Mouse (Mus musculus) intestine, embryonic 14.5 days (tissue): ENCODE data around the gene Olah. TPM values are rescaled to one million over a fixed set of nuclear protein-coding genes. Genes with fewer than 3 reads are reported as not detected.

Source experiments
- ATAC-seq: fragments of 200-750 bp; cut with Nextera tagmentation; replicated peaks from 2 replicates; pipeline ENCODE4 v1.8.0; 2017; ENCODE audit warnings: low read depth, moderate number of reproducible peaks, moderate TSS enrichment, moderate library complexity; ENCODE audit not compliant: low FRiP score, low TSS enrichment
- DNase-seq: peaks from one replicate; pipeline ENCODE4 v3.0.0-alpha.2; 2018; ENCODE audit warnings: low spot score
- H3K27ac ChIP-seq: fragments of 300-500 bp; sonication (generic); 2 replicates; pipeline ENCODE4 v1.5.1; 2014; ENCODE audit warnings: low read depth, mild to moderate bottlenecking, control low read depth
- H3K27me3 ChIP-seq: fragments of 300-500 bp; sonication (generic); replicated peaks from 2 replicates; pipeline ENCODE4 v1.6.1; 2014; ENCODE audit warnings: low read length, control low read depth; ENCODE audit not compliant: control insufficient read depth, insufficient read depth
- H3K36me3 ChIP-seq: fragments of 300-500 bp; sonication (generic); 2 replicates; pipeline ENCODE4 v1.6.1; 2014; ENCODE audit warnings: low read length, control low read depth; ENCODE audit not compliant: control insufficient read depth, insufficient read depth
- H3K4me1 ChIP-seq: fragments of 300-500 bp; sonication (generic); replicated peaks from 2 replicates; pipeline ENCODE4 v1.6.1; 2014; ENCODE audit warnings: low read length, control low read depth, mixed read lengths; ENCODE audit not compliant: control insufficient read depth, insufficient read depth
- H3K4me2 ChIP-seq: fragments of 300-500 bp; sonication (generic); 2 replicates; pipeline ENCODE4 v1.6.1; 2014; ENCODE audit warnings: low read length
- H3K4me3 ChIP-seq: fragments of 300-500 bp; sonication (generic); 2 replicates; pipeline ENCODE4 v1.5.1; 2014; ENCODE audit warnings: low read depth, low read length, control low read depth, mixed read lengths
- H3K9ac ChIP-seq: fragments of 300-500 bp; sonication (generic); 2 replicates; pipeline ENCODE4 v1.6.1; 2014; ENCODE audit warnings: mild to moderate bottlenecking, low read length
- H3K9me3 ChIP-seq: fragments of 300-500 bp; sonication (generic); 2 replicates; pipeline ENCODE4 v1.6.1; 2016; ENCODE audit warnings: low read length, control low read depth; ENCODE audit not compliant: control insufficient read depth
- WGBS: fragments of 180-500 bp; shearing (Covaris S2); extraction: QIAGEN DNeasy Blood & Tissue Kit; methylation state at CpG from one replicate; pipeline ENCODE4 v1.1.7; 2014; 5-methylcytosine and 5-hydroxymethylcytosine counted together
- polyA plus RNA-seq: library from polyadenylated mRNA; unstranded; fragments of >200 nt; fragmentation: Nextera tagmentation; extraction: Ambion mirVana; gene quantifications from 2 replicates; pipeline ENCODE4 v1.2.1, GENCODE M21; 2014

The Olah gene
- polyA plus RNA-seq, 1 experiment from 2014 or later, result not detected

DNA sequence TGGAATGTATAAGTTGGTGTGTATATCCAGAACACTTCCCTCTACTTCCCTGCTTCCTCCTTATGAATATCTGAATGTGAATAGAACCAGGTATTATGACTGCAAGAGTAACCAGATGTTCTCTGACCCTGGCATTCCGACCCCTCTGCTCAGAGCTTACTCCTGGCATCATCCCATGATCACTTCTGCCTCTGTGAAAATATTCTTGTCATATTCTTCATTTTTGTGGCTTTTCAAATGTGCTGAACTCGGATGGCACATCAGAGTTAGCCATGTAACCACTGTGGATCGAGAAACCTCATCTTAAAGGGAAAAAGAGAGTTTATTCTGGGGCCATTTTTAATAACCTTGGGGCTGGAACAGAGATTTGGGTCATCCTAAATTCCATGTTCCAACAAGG, 25.5 kb upstream of the Olah start, which contains the start of gene Meig1:
Gene Meig1 (minus strand): TSS at position 101 of the 400 bp plus-strand sequence.
- no peak within 1 kb of the TSS for H3K27ac ChIP-seq
- WGBS, result 74% methylated on average over 3 of the region's 3 CpGs
- no peaks in the 10 kb centered on the region for H3K4me1 ChIP-seq
- ATAC-seq (no peak), DNase-seq (no peak)
- H3K4me2 ChIP-seq, result peak within 1 kb of the TSS; percentile 74; the same call in 1 of the 2 replicates
- H3K9ac ChIP-seq, result no peak within 1 kb of the TSS
- H3K27me3 ChIP-seq, result peaks cover 5% of the 10 kb centered on the region; the same call in 1 of the 2 replicates
- H3K9me3 ChIP-seq, result no peaks in the 10 kb centered on the region
- no peaks in the 10 kb centered on the region for H3K36me3 ChIP-seq
- peak within 1 kb of the TSS; percentile 59; the same call in 1 of the 2 replicates for H3K4me3 ChIP-seq

DNA sequence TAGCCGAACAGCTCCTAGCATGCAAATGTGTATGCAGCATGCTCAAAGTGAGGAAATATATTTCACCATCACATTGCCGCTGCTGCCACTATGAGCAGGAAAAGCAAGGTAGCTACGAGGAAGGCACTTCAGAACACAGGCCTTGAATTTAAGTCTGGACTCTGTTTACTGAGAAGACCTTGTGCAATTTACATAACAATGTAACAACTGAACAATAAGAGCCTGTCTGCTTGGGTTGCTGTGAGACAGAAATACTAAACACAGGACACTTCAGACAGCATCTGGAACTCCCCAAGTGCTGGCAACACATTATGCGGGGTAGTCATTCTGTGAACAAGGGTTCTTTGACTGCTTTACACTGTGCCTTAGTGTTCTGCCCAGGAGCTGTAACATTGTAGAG, 23.1 kb upstream of the Olah start:
- Histone ChIP-seq H3K4me2 (no peak overlapping the region), H3K27me3 (peaks cover 5% of the 10 kb centered on the region; the same call in 1 of the 2 replicates), H3K27ac (no peak overlapping the region), H3K9ac (no peak overlapping the region), H3K36me3 (no peaks in the 10 kb centered on the region), H3K9me3 (no peaks in the 10 kb centered on the region), H3K4me3 (no peak overlapping the region), H3K4me1 (no peaks in the 10 kb centered on the region)
- ATAC-seq (no peak), DNase-seq (no peak)
- WGBS, result 44% methylated on average over 4 of the region's 4 CpGs

DNA sequence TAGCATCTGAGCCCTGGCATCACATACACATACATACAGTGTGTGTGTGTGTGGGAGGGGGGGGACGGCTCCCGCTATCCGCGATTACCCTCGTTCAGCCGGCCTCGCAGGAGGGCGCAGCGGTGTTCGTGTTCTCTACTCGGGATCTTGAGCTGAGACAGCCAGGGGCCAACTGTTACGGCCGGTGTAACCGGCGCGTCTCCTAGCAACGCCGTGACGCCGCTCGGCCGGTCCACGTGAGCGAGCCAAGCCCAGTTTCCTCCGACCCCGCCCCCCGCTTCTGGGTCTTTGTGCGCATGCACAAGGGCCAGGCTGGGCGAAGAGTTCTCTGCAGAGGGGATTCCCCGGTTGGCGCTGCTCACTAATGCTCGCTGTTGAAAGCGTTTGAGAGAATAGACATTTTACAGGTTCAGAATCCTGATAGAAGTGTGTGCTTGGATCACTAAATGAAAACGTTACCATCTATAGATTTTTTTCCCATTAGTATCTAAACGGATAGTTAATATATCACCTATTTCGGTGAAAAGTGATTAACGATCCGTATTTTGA, 21.9 kb upstream of the Olah start:
- Histone ChIP-seq H3K36me3 (no peaks in the 10 kb centered on the region), H3K27me3 (peaks cover 5% of the 10 kb centered on the region; the same call in 1 of the 2 replicates), H3K9me3 (no peaks in the 10 kb centered on the region), H3K9ac (peak overlapping the region; percentile 32; the same call in 1 of the 2 replicates), H3K27ac (no peak overlapping the region), H3K4me2 (peak overlapping the region; percentile 67), H3K4me1 (no peaks in the 10 kb centered on the region), H3K4me3 (peak overlapping the region; percentile 45)
- ATAC-seq, result peak; percentile 93
- under 1% methylated on average over 38 of the region's 38 CpGs for WGBS
- DNase-seq, result peak; percentile 96

DNA sequence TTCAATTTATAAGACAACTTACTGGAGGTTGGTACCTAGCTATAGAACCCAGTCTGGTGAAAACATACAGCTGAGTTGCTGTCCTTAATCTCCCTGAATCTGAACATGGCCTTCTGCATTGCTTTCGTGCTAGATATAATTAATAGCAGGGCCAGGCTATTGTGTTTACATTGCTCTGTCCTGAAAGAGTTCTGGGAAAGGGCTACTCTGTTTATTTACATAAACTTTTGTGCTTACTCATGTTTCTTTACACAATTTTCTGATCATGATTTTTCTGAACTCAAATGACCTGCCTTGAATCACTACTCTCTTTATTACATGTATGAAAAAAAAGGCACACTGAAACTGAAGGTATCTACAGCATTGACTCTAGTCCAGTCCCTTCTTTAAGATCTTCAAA, 18.7 kb upstream of the Olah start:
- DNase-seq (no peak), ATAC-seq (no peak)
- Histone ChIP-seq H3K27me3 (peaks cover 5% of the 10 kb centered on the region; the same call in 1 of the 2 replicates), H3K4me1 (no peaks in the 10 kb centered on the region), H3K9me3 (no peaks in the 10 kb centered on the region), H3K4me3 (no peak overlapping the region), H3K4me2 (no peak overlapping the region), H3K27ac (no peak overlapping the region), H3K36me3 (no peaks in the 10 kb centered on the region), H3K9ac (no peak overlapping the region)
- WGBS, result 14% methylated on average over 1 of the region's 1 CpGs

DNA sequence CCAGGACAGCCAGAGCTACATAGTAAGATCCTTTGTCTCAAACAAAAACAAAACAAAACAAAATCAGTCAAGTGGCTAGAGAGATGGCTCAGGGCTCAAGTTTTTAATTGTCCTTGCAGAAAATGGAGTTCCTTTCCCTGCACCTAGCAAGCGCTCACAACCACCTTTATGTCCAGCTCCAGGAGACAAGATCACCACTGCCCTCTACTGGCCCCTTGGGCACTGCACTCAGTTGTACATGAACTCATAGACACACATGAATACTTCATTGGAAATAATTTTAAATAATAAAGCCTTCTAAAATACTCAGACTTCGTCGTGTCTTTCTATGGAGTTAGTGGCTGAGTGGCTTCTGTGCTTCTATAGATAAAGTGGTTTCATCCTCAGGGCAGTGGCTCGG, 17.2 kb upstream of the Olah start:
- DNase-seq, result peak; percentile 77
- no peaks in the 10 kb centered on the region for H3K9me3 ChIP-seq
- no peak overlapping the region for H3K9ac ChIP-seq
- no peak overlapping the region for H3K4me3 ChIP-seq
- no peak overlapping the region for H3K27ac ChIP-seq
- peaks cover 5% of the 10 kb centered on the region; the same call in 1 of the 2 replicates for H3K27me3 ChIP-seq
- 38% methylated on average over 4 of the region's 4 CpGs for WGBS
- H3K4me1 ChIP-seq, result no peaks in the 10 kb centered on the region
- no peak overlapping the region for H3K4me2 ChIP-seq
- H3K36me3 ChIP-seq, result no peaks in the 10 kb centered on the region
- ATAC-seq, result no peak

DNA sequence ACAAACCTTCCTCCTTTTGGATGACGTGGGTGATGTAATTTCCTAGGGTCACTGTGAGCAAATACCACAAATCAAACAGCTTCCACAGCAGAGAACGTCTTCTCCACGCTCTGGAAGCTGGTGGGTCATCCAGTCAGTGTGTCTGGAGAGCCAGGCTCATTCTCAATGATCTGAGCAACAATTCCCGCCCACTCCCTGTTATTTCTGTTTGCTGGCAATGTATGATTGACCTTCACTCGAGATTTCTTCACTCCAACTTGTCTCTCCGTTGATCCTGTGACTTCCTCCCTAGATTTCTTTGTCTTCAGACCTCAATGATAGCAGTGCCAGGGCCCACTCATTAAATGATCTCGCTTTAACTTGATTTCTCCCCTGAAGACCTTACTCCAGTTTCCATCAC, 10.7 kb upstream of the Olah start:
- Histone ChIP-seq H3K4me2 (no peak overlapping the region), H3K4me3 (no peak overlapping the region), H3K36me3 (no peaks in the 10 kb centered on the region), H3K27ac (no peak overlapping the region), H3K27me3 (no peaks in the 10 kb centered on the region), H3K9ac (no peak overlapping the region), H3K9me3 (no peaks in the 10 kb centered on the region), H3K4me1 (no peaks in the 10 kb centered on the region)
- ATAC-seq, result no peak
- no peak for DNase-seq
- WGBS, result 72% methylated on average over 7 of the region's 7 CpGs

DNA sequence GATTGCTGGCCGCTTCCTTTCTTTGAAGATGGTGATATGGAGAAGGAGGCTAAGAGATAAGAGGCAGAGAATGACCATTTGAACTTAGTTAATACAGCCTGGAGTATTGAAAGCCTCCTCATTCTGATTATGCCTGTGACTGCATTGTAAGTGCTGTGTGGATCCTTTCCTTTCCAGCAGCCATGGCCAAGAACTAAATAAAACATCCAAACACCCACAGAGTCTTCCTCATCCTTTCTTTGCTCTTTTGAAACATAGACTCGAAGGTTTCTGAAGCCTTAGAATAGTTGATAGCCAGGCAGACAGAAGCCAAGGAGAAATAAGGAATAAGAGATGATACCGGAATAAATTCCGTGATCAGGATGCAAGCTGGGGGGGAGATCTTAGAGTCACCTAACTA, 9.0 kb upstream of the Olah start:
- no peak for DNase-seq
- no peak overlapping the region for H3K4me3 ChIP-seq
- WGBS, result 81% methylated on average over 4 of the region's 4 CpGs

DNA sequence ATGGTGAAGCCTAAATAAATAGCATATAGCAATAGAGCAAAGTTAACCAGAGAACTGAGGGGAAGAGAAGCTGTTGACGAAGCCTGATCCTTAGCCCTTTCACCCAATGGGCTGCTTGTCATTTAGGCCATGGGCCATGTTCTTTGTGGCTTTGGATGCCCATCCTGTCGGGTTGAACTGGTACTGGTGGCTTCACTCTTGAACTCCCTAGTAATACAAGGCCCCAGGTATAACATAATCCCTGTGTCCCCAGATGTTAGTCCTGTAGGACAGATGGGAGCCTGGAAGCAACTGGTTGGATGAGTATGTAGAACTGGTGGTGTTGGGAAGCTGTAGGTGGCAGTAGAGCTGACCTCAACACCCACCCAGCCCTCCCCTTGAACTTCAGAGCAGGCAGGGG, 5.1 kb downstream of the Olah start:
- H3K9ac ChIP-seq, result no peak overlapping the region
- no peak overlapping the region for H3K4me3 ChIP-seq
- H3K27me3 ChIP-seq, result no peaks in the 10 kb centered on the region
- no peaks in the 10 kb centered on the region for H3K9me3 ChIP-seq
- H3K4me1 ChIP-seq, result no peaks in the 10 kb centered on the region
- H3K27ac ChIP-seq, result no peak overlapping the region
- DNase-seq, result no peak
- no peak for ATAC-seq
- no peak overlapping the region for H3K4me2 ChIP-seq
- no peaks in the 10 kb centered on the region for H3K36me3 ChIP-seq
- WGBS, result 84% methylated on average over 2 of the region's 2 CpGs

More for the DNA sequence above, 9.0 kb upstream of the Olah start:
- H3K4me2 ChIP-seq, result no peak overlapping the region
- ATAC-seq, result no peak
- H3K9me3 ChIP-seq, result no peaks in the 10 kb centered on the region
- no peaks in the 10 kb centered on the region for H3K4me1 ChIP-seq
- no peaks in the 10 kb centered on the region for H3K27me3 ChIP-seq
- no peak overlapping the region for H3K27ac ChIP-seq
- no peaks in the 10 kb centered on the region for H3K36me3 ChIP-seq
- H3K9ac ChIP-seq, result no peak overlapping the region
